Mouse (Mus musculus) adrenal gland, postnatal 14 days (tissue): ENCODE results near the gene Dhx29. TPM values are rescaled to one million over a fixed set of nuclear protein-coding genes. Genes with fewer than 3 reads are reported as not detected.

Experiments used
- DNase-seq: peaks from one replicate; pipeline ENCODE4 v3.0.0; 2021; ENCODE audit warnings: mixed read lengths
- long read RNA-seq, 2 experiments: library from polyadenylated mRNA; stranded (forward); transcript quantifications; one replicate each; pipeline ENCODE4 v2.0.0; 2021
- total RNA-seq: library from RNA; stranded (reverse); gene quantifications from 2 replicates; pipeline ENCODE4 v1.2.3, GENCODE M21; 2021

Dhx29 gene
- 15.4 and 18.2 TPM in 2 replicates for total RNA-seq
- long read RNA-seq, experiment 1, full-length matches to known transcripts, result 9 of 14 reads
- long read RNA-seq, experiment 1, partial matches to known transcripts, result 0 of 14 reads
- long read RNA-seq, experiment 1, other reads (novel, unspliced or antisense), result 5 of 14 reads
- long read RNA-seq, experiment 2, full-length matches to known transcripts, result 11 of 13 reads
- long read RNA-seq, experiment 2, partial matches to known transcripts, result 2 of 13 reads
- long read RNA-seq, experiment 2, other reads (novel, unspliced or antisense), result 0 of 13 reads

DNA sequence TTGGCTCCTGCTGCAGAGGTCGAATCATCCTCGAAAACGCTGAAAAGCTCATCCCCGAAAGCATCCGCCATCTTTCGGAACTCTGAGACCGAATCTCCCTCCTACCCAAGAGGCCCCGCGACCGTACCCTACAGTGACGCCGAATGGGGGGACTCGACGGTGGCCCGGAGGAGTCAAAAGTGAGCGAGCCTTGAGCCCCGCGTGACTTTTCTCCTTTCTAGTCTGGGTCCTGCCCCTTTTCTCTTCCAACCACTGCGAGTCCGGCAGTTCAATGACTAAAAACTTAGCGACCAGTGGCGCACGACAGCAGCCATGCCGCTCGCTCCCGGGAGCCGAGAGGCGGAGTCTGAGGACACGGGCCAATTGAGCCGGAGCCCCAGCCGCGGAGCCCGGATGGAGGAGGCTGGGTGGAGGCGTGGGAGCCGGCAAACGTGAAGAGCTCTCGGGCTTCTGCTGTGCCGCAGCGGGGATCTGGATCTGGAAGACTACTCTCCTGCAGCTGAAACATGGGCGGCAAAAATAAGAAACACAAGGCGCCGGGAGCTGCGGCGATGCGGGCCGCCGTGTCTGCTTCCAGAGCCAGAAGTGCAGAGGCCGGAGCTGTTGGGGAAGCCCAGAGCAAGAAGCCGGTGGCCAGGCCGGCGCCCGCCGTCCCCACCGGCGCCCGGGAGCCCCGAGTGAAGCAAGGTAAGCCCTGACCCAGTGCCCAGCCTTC is at the start of gene Dhx29, which contains the start of gene Mtrex:
TSS of gene Dhx29 (plus strand) at position 168 of the 715 bp plus-strand sequence.
TSS of gene Mtrex (minus strand) at position 112 of the 715 bp plus-strand sequence.
- DNase-seq, result peak; percentile 100

GRCm38 (mm10) chr13:112887234-112887633 is 40.0 kb upstream of the Dhx29 start:
- no peak for DNase-seq

DNA sequence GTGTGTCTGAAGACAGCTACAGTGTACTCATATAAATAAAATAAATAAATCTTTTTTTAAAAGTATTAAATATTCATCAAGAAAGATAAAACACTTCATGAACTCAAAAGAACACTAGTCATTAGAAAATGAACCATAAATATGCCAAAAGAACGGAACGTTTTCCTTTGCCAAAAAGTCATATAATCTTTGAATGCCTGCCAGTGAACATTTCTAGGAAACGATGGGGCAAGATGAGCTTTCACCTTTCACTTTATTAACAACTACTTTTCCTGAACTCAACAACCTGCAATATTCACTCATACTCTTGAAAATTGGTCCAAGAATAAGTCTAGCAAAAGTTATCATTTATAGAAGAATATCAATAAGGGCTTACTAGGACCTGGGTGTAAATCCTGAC is 25.1 kb upstream of the Dhx29 start:
- DNase-seq, result no peak

GRCm38 (mm10) chr13:112909663-112910062 is 17.6 kb upstream of the Dhx29 start:
- DNase-seq, result peak; percentile 55

DNA sequence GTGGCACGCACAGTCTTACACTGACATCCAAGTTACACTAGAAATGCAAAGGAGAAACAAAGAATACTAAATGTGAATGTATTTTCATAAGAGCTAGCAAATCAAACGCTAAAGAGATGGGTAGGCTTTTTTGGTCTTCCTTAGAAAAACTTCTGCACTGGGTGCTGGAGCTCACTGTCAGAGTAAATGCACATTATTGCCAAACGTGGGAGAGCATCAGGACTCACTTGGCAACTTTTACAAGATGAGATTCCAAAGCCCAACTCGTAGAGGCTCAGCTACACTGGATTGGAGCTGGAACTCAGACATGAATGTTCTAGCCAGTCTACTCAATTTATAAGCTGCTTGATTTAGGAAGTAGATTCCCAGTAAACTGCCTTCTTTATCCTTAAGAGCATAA is 16.8 kb upstream of the Dhx29 start:
- no peak for DNase-seq

- no peak for DNase-seq
Measured at GRCm38 (mm10) chr13:112919141-112919865, 8.0 kb upstream of the Dhx29 start.

DNA sequence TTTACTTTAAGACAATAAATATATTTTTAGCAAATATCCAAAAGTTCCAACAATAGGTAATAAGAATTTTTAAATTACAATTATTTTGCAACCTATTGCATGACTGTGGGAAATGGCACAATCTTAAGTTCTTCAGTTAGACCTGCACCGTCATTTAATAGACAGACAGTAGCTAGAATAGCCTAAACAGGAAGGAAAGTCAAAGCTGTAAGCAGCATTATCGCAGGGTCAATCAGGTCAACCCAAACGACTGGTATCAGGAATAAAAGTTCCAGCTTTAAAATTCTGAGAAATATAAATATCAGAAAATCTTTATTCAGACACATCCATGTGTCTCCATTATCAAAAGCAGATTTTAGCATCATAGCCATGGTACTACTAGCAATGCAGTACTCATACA is 6.3 kb upstream of the Dhx29 start:
- no peak for DNase-seq

GRCm38 (mm10) chr13:112925266-112925665 is 2.0 kb upstream of the Dhx29 start:
- no peak for DNase-seq

GRCm38 (mm10) chr13:112925976-112926375 is 1.3 kb upstream of the Dhx29 start:
- DNase-seq, result no peak

GRCm38 (mm10) chr13:112926796-112927195 is 458 bp upstream of the Dhx29 start:
- DNase-seq, result peak; percentile 45

GRCm38 (mm10) chr13:112928038-112928668 is 899 bp downstream of the Dhx29 start:
- peak; percentile 5 for DNase-seq

- DNase-seq, result no peak
Measured at GRCm38 (mm10) chr13:112938130-112938529, 10.9 kb downstream of the Dhx29 start.

- no peak for DNase-seq
Measured at GRCm38 (mm10) chr13:112941879-112942330, 14.7 kb downstream of the Dhx29 start.

DNA sequence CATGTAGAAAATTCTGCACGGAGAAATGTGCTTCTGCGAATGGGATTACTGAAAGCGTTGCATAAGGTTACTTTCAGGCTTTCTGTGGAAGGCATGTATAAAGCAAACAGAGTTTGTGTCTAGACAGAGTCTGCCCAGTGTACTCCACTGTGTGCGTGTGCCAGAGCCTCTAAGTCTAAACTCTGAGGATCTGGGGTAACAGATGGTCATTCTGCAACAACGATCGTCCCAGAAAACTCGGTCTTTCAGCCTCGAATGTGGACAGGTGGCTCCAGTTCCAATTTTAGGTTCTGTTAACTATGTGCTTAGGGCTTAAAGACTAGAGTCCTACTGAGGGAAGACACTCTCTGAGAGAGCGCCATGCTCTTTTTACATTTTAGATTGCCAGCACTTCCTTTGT is 18.1 kb downstream of the Dhx29 start:
- no peak for DNase-seq

- no peak for DNase-seq
Measured at GRCm38 (mm10) chr13:112945900-112946299, 18.6 kb downstream of the Dhx29 start.

DNA sequence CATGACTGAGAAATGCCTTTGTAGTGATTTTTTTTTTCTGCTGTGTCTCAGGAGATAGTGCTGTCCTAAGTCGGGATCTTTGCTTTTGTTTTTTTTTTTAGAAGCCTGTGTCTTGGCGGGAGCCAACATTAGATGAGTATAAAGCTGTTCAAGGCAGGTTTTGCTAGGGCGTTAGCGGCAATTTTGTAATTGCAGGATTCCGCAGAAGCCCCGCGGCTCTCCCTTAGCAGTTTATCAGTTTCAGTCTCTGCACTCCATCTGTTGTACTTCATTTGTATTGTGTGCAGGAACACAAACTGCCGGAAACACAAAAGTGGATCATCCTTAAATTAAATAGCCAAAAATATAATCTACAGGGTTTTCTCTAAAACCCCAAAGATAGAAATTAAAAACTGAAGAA is 26.8 kb downstream of the Dhx29 start:
- DNase-seq, result no peak

DNA sequence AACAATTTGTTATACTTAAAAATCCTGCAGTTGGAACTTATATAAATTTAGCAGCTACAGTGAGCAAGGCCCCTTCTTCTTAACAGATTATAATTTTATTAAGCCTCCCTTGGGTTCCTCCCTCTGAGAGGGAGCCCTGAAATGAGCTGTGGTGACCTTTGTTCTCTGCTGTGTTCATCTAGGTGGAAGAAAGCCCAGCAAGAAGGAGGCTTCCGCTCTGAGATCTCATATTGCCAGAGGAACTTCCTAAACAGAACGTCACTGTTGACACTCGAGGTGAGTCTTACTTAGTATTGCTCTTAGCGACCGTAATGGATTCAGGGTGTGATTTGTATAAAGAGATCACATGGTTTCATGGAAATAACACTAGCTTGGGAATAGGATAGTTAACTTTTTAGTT is 35.8 kb downstream of the Dhx29 start:
- no peak for DNase-seq

DNA sequence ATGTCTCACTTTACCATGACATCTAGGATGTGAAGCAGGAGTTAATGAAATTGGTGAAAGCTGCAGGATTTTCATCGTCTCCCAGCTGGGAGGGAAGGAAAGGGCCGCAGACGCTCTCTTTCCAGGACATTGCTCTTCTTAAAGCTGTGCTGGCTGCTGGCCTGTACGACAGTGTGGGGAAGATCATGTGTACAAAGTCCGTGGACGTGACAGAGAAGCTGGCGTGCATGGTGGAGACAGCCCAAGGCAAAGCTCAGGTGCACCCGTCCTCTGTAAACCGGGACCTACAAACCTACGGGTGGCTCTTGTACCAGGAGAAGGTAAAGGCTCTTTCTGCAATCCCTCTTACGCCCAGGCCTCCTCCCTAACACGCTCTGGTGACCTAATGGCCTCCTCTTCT is 37.2 kb downstream of the Dhx29 start:
- no peak for DNase-seq

DNA sequence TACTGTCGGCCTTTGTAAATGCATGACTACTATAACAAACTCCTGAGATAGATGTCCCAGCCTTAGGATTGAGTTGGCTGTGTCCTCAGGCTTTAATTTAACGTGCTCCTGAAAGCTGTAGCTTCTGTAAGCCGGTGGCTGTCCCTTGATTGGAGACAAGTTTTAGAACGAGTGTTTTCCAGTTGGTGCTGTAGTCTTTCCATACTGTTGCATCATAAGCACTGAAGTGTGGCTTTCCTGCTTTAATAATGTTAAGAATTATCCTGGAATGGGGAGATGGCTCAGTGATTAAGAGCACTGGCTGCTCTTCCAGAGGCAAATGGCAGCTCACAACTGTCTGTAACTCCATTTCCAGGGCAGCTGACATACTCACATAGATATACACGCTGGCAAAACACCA is 40.0 kb downstream of the Dhx29 start:
- DNase-seq, result no peak

GRCm38 (mm10) chr13:112976720-112977119 is 49.5 kb downstream of the Dhx29 start:
- no peak for DNase-seq

DNA sequence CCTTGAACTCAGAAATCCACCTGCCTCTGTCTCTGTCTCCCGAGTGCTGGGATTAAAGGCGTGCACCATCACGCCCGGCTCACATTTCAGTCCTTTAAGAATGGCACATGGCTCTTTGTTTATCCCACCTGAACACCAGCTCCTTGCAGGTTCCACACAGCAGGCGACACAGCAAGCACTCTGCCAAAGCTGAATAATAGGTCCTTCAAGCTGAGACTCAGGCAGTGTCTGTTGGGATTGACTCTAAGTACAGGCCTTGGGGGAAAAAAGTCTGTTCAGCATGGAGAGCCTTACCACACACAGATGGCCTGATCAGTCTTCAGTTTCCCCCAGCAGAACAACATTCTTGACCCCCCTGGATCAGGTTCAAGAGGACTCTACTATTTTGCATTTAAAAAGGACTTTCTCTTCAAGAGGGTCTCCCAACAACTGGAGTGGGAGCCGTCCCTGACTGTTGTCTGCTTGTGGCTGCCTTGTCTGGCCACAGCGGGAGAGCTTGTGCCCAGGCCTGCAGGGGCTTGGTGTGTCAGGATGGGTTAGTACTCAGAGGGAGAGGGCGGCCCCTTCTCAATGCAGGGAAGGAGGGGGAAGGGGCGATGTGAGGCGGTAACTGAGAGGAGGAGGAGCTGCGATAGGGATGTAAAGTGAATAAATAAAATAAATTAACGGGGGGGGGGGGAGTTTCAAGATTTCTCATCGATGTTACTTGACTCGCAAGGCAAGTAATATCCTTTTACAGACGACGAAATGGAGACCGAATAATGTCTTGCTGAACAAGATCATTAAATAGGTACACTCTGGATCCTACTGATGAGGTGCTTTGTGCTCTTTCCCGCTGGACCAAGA is 58.6 kb downstream of the Dhx29 start:
- DNase-seq, result no peak
